Mouse (Mus musculus) heart, adult 2 months (tissue): Measurements from ENCODE around the gene Gpc1. TPM values are rescaled to one million over a fixed set of nuclear protein-coding genes. Genes with fewer than 3 reads are reported as not detected.
A peak's percentile ranks its signal among the peaks of the same experiment; 100 is the strongest.

Experiments
- DNase-seq, 2 experiments: peaks; one replicate each; pipeline ENCODE4 v3.0.0; 2021
- H3K27ac ChIP-seq: fragments of 200-600 bp; 2 replicates; pipeline ENCODE4 v1.8.1; 2022
- H3K27me3 ChIP-seq: fragments of 200-500 bp; 2 replicates; pipeline ENCODE4 v1.6.1; 2012; ENCODE audit warnings: mild to moderate bottlenecking, low read length, inconsistent platforms, mixed read lengths; ENCODE audit not compliant: control insufficient read depth, insufficient read depth
- H3K36me3 ChIP-seq: fragments of 200-500 bp; 2 replicates; pipeline ENCODE4 v1.6.1; 2012; ENCODE audit warnings: low read length, inconsistent platforms; ENCODE audit not compliant: control insufficient read depth, insufficient read depth
- H3K4me1 ChIP-seq: fragments of 200-500 bp; 2 replicates; pipeline ENCODE4 v1.6.1; 2011; ENCODE audit warnings: low read length; ENCODE audit not compliant: control insufficient read depth, insufficient read depth
- H3K4me3 ChIP-seq: fragments of 200-600 bp; 2 replicates; pipeline ENCODE4 v1.8.1; 2022
- H3K79me2 ChIP-seq: fragments of 200-500 bp; replicated peaks from 2 replicates; pipeline ENCODE4 v1.6.1; 2012; ENCODE audit warnings: mild to moderate bottlenecking, inconsistent platforms, low read length, moderate library complexity, mixed read lengths; ENCODE audit not compliant: control insufficient read depth, insufficient read depth
- H3K9ac ChIP-seq: fragments of 200-500 bp; 2 replicates; pipeline ENCODE4 v1.6.1; 2012; ENCODE audit warnings: low read depth, mild to moderate bottlenecking, control low read depth, inconsistent platforms, low read length, mixed read lengths
- CTCF ChIP-seq: fragments of 200-600 bp; IDR thresholded peaks from 2 replicates; pipeline ENCODE4 v1.8.1; 2022; ENCODE audit warnings: antibody characterized with exemption, mild to moderate bottlenecking, moderate library complexity
- EP300 ChIP-seq: fragments of 200-500 bp; IDR thresholded peaks from 2 replicates; pipeline ENCODE4 v1.6.1; 2011; ENCODE audit warnings: low read depth, low read length, control low read depth; ENCODE audit not compliant: insufficient read depth
- POLR2A ChIP-seq: fragments of 200-500 bp; IDR thresholded peaks from 2 replicates; pipeline ENCODE4 v1.6.1; 2011; ENCODE audit warnings: mild to moderate bottlenecking, low read depth, low read length, control low read depth; ENCODE audit not compliant: insufficient read depth
- WGBS: fragments of 180-500 bp; shearing (Covaris S2); methylation state at CpG from one replicate; pipeline ENCODE4 v1.1.7; 2018; 5-methylcytosine and 5-hydroxymethylcytosine counted together
- intact Hi-C: fragments of 180-260 bp; cut with DNase I; formaldehyde crosslinking; loops from one replicate; pipeline ENCODE4 v1.15.1; 2025
- polyA plus RNA-seq: library from polyadenylated mRNA; depleted of rRNA; stranded (reverse); fragments of >200 nt; gene quantifications from 2 replicates; pipeline ENCODE4 v1.2.3, GENCODE M21; 2012
- total RNA-seq, 2 experiments: library from RNA; stranded (reverse); gene quantifications; 2 replicates each; pipeline ENCODE4 v1.2.3; 2021

Gene Gpc1
- total and polyA plus RNA-seq, 3 experiments = 249 to 505 (median 428) TPM

GRCm38 (mm10) chr1:92847873-92848839, 16.7 kb downstream of the Gpc1 start:
- H3K27ac ChIP-seq = no peak overlapping the region
- H3K36me3 ChIP-seq = no peaks in the 10 kb centered on the region
- intact Hi-C loops = no loop called here
- no peaks in the 10 kb centered on the region for H3K79me2 ChIP-seq
- WGBS = 16% methylated on average over 38 of the region's 41 CpGs
- no peaks in the 10 kb centered on the region; the same call in 1 of the 2 replicates for H3K27me3 ChIP-seq
- peaks cover 12% of the 10 kb centered on the region; the same call in 1 of the 2 replicates for H3K4me1 ChIP-seq
- DNase-seq = no peak
- no peak overlapping the region for H3K4me3 ChIP-seq
- no peak for TF ChIP-seq CTCF
- no peak for TF ChIP-seq EP300
- TF ChIP-seq POLR2A = no peak
- no peak overlapping the region for H3K9ac ChIP-seq

DNA sequence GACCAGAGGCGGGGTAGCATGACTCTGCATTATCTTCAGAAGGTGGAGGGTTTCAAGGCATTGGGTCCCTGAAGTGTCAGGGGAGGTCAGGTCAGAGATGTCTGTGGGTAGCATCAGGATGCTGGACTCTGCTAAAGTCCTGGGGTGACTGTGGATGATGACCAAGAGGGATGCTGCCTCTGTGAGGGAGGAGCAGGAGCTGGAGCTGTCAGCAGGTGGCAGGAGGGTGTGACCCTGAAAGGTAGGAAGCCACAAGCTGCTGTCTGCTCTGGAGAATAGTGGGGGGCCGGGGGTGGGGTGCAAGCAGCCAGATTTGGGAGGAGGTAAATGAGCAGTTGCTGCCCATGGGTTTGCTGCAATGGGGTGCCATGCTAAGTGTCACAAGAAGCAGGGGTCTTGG, 18.0 kb downstream of the Gpc1 start:
- Histone ChIP-seq H3K79me2 (no peaks in the 10 kb centered on the region), H3K4me3 (no peak overlapping the region), H3K27me3 (no peaks in the 10 kb centered on the region; the same call in 1 of the 2 replicates), H3K27ac (no peak overlapping the region), H3K4me1 (peaks cover 10% of the 10 kb centered on the region; the same call in 1 of the 2 replicates), H3K9ac (no peak overlapping the region), H3K36me3 (no peaks in the 10 kb centered on the region)
- WGBS = 50% methylated on average over 2 of the region's 2 CpGs
- intact Hi-C loops = no loop called here
- no peak for DNase-seq
- TF ChIP-seq EP300 = no peak
- TF ChIP-seq CTCF = peak; percentile 12; the same call in 1 of the 2 replicates
- no peak for TF ChIP-seq POLR2A

- Histone ChIP-seq H3K79me2 (no peaks in the 10 kb centered on the region), H3K4me1 (peaks cover 10% of the 10 kb centered on the region; the same call in 1 of the 2 replicates), H3K27ac (no peak overlapping the region), H3K4me3 (no peak overlapping the region), H3K9ac (no peak overlapping the region), H3K27me3 (no peaks in the 10 kb centered on the region; the same call in 1 of the 2 replicates), H3K36me3 (no peaks in the 10 kb centered on the region)
- intact Hi-C loops = no loop called here
- DNase-seq = peak in 1 of 2 experiments; percentile 29
- 38% methylated on average over 13 of the region's 13 CpGs for WGBS
- no peak for TF ChIP-seq POLR2A
Observed at GRCm38 (mm10) chr1:92849938-92850574, 18.6 kb downstream of the Gpc1 start.

DNA sequence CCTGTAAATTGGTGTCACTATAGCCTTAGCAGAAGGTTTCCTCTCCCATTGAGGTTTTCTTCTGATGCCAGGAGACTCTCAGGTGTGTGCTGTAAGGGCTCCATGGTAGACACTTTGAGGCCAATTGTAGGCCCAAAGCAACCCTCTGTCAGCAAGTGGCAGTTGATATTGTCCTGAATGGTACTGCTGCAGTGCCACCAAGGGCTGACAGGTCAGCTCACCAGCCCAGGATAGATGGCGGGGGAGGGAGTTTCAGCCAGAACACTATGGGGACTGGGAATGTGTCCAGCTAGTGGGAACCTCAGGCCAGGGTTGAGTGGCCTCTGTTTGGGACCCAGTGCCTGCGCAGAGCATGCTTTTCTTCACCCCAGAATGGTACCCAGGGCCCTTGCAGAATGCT, 21.0 kb downstream of the Gpc1 start:
- 63% methylated on average over 2 of the region's 2 CpGs for WGBS
- DNase-seq = peak in 1 of 2 experiments; percentile 31

GRCm38 (mm10) chr1:92861503-92861902, 30.1 kb downstream of the Gpc1 start:
- no peak for TF ChIP-seq POLR2A
- TF ChIP-seq EP300 = no peak
- intact Hi-C loops = no loop called here
- DNase-seq = no peak
- WGBS = 68% methylated on average over 6 of the region's 6 CpGs
- no peak overlapping the region for H3K9ac ChIP-seq
- no peak overlapping the region for H3K4me3 ChIP-seq
- H3K27ac ChIP-seq = no peak overlapping the region
- H3K79me2 ChIP-seq = no peaks in the 10 kb centered on the region
- H3K27me3 ChIP-seq = no peaks in the 10 kb centered on the region
- no peaks in the 10 kb centered on the region for H3K4me1 ChIP-seq
- H3K36me3 ChIP-seq = no peaks in the 10 kb centered on the region

More for the DNA sequence above, 21.0 kb downstream of the Gpc1 start:
- Histone ChIP-seq H3K9ac (no peak overlapping the region), H3K4me1 (peaks cover 6% of the 10 kb centered on the region; the same call in 1 of the 2 replicates), H3K27ac (no peak overlapping the region; the same call in 1 of the 2 replicates), H3K4me3 (no peak overlapping the region), H3K36me3 (no peaks in the 10 kb centered on the region), H3K27me3 (no peaks in the 10 kb centered on the region; the same call in 1 of the 2 replicates), H3K79me2 (no peaks in the 10 kb centered on the region)
- TF ChIP-seq CTCF (no peak), EP300 (0 out of 2 replicates have a peak, but pooled peaks have one; percentile 55)
- intact Hi-C loops = no loop called here

- WGBS = 84% methylated on average over 4 of the region's 4 CpGs
- no peak overlapping the region for H3K4me3 ChIP-seq
- no peaks in the 10 kb centered on the region for H3K36me3 ChIP-seq
- intact Hi-C loops = no loop called here
- H3K4me1 ChIP-seq = no peaks in the 10 kb centered on the region
- DNase-seq = no peak
- no peak overlapping the region for H3K27ac ChIP-seq
- no peak for TF ChIP-seq POLR2A
- H3K9ac ChIP-seq = no peak overlapping the region
- H3K79me2 ChIP-seq = no peaks in the 10 kb centered on the region
- H3K27me3 ChIP-seq = no peaks in the 10 kb centered on the region
Observed at GRCm38 (mm10) chr1:92863268-92863667, 31.8 kb downstream of the Gpc1 start.
